Mouse (Mus musculus) megakaryocyte, adult 5-6 weeks (primary cell): ENCODE data around the gene Atg4d. TPM values are rescaled to one million over a fixed set of nuclear protein-coding genes. Genes with fewer than 3 reads are reported as not detected.
"Not testable (repeated sequence)": the region's sequence is repeated elsewhere in the genome, so short reads cannot be mapped to it uniquely, and the experiment has no call there.

ENCODE experiments used
- ATAC-seq: 2 replicates; pipeline ENCODE4 v1.8.0; 2016; ENCODE audit warnings: mild to moderate bottlenecking, inconsistent platforms; ENCODE audit not compliant: poor library complexity, severe bottlenecking
- total RNA-seq, 2 experiments: library from RNA; stranded (forward) in 1 of 2; stranded (reverse) in 1 of 2; fragments of 153-499, 151-499 nt in 1 of 2; fragments of 221-1000, 200-1000 nt in 1 of 2; gene quantifications; 2 replicates each; pipeline versions ENCODE4 v1.2.3 to v1.2.4; 2015 to 2017

The Atg4d gene
- total RNA-seq, 2 experiments from 2014 or later, result 13.5 to 14.6 TPM

GRCm38 (mm10) chr9:21273094-21273493 lies 8.0 kb downstream of the Atg4d start:
- ATAC-seq, result no peak

- no peak for ATAC-seq
These were observed 8.6 kb downstream of the Atg4d start for GRCm38 (mm10) chr9:21273520-21274228.

GRCm38 (mm10) chr9:21274336-21274735 lies 9.2 kb downstream of the Atg4d start:
- ATAC-seq, result no peak

- ATAC-seq, result no peak
These were observed 10.1 kb downstream of the Atg4d start for GRCm38 (mm10) chr9:21275013-21275710.

GRCm38 (mm10) chr9:21275727-21276126 lies 10.6 kb downstream of the Atg4d start:
- ATAC-seq, result no peak

- ATAC-seq, result no peak
These were observed 11.2 kb downstream of the Atg4d start for GRCm38 (mm10) chr9:21276307-21276706.

GRCm38 (mm10) chr9:21277776-21278175 lies 12.7 kb downstream of the Atg4d start:
- ATAC-seq, result no peak

- no peak for ATAC-seq
These were observed 18.5 kb downstream of the Atg4d start for GRCm38 (mm10) chr9:21283591-21283990.

- no peak for ATAC-seq
These were observed 18.9 kb downstream of the Atg4d start for GRCm38 (mm10) chr9:21283994-21284393.

GRCm38 (mm10) chr9:21286753-21287152 lies 21.7 kb downstream of the Atg4d start:
- ATAC-seq, result peak; percentile 3

GRCm38 (mm10) chr9:21287571-21288402 lies 22.7 kb downstream of the Atg4d start, which contains the start of gene Kri1:
Kri1 (minus strand) TSS chr9:21287969.
- ATAC-seq, result peak; percentile 66

- ATAC-seq, result no peak
These were observed 23.6 kb downstream of the Atg4d start for GRCm38 (mm10) chr9:21288404-21289336.

GRCm38 (mm10) chr9:21289337-21289671 lies 24.2 kb downstream of the Atg4d start:
- no peak for ATAC-seq

GRCm38 (mm10) chr9:21290589-21290988 lies 25.5 kb downstream of the Atg4d start:
- ATAC-seq, result no peak

- ATAC-seq, result peak; percentile 59
These were observed 26.1 kb downstream of the Atg4d start, which contains the start of gene Cdkn2d for GRCm38 (mm10) chr9:21291022-21291787. Cdkn2d (minus strand) TSS chr9:21291407.

- ATAC-seq, result not testable (repeated sequence)
These were observed 26.8 kb downstream of the Atg4d start for GRCm38 (mm10) chr9:21291868-21292267.

- no peak for ATAC-seq
These were observed 27.2 kb downstream of the Atg4d start for GRCm38 (mm10) chr9:21292271-21292670.

- ATAC-seq, result no peak
These were observed 33.9 kb downstream of the Atg4d start for GRCm38 (mm10) chr9:21299014-21299413.

GRCm38 (mm10) chr9:21305065-21305464 lies 40.0 kb downstream of the Atg4d start:
- ATAC-seq, result no peak
